Mouse (Mus musculus) E14TG2a.4 (cell line): ENCODE data around the gene Gfod2.

Experiments
- H3K27me3 ChIP-seq: 2 replicates; pipeline ENCODE4 v1.6.1; 2014; ENCODE audit warnings: low read length, control low read depth; ENCODE audit not compliant: insufficient read depth
- H3K36me3 ChIP-seq: 2 replicates; pipeline ENCODE4 v1.6.1; 2014; ENCODE audit warnings: low read length, control low read depth; ENCODE audit not compliant: insufficient read depth
- H3K4me1 ChIP-seq: replicated peaks from 2 replicates; pipeline ENCODE4 v1.6.1; 2014; ENCODE audit warnings: low read depth, low read length, control low read depth
- H3K4me3 ChIP-seq: replicated peaks from 2 replicates; pipeline ENCODE4 v1.5.1; 2014; ENCODE audit warnings: mild to moderate bottlenecking, low read length
- H3K9me3 ChIP-seq: 2 replicates; pipeline ENCODE4 v1.6.1; 2014; ENCODE audit warnings: low read length, control low read depth
- CTCF ChIP-seq: conservative IDR thresholded peaks from 2 replicates; pipeline ENCODE4 v1.5.1; 2014; ENCODE audit warnings: low read length
- NANOG ChIP-seq: IDR thresholded peaks from 2 replicates; pipeline ENCODE4 v1.6.1; 2014; ENCODE audit warnings: borderline replicate concordance, low read length, mixed read lengths
- POU5F1 ChIP-seq: IDR thresholded peaks from 2 replicates; pipeline ENCODE4 v1.6.1; 2014; ENCODE audit warnings: low read length, borderline replicate concordance

Gene Gfod2

GRCm38 (mm10) chr8:105795785-105796184, 37.3 kb upstream of the Gfod2 start:
- Histone ChIP-seq H3K27me3 (no peaks in the 10 kb centered on the region), H3K36me3 (peaks cover 22% of the 10 kb centered on the region)
- TF ChIP-seq NANOG (no peak), POU5F1 (no peak), CTCF (no peak)

GRCm38 (mm10) chr8:105794009-105794598, 35.6 kb upstream of the Gfod2 start:
- H3K36me3 ChIP-seq = peaks cover 28% of the 10 kb centered on the region
- TF ChIP-seq CTCF (no peak), POU5F1 (no peak), NANOG (no peak)
- no peaks in the 10 kb centered on the region for H3K9me3 ChIP-seq
- H3K27me3 ChIP-seq = no peaks in the 10 kb centered on the region
- peaks cover 33% of the 10 kb centered on the region for H3K4me1 ChIP-seq
- H3K4me3 ChIP-seq = no peak overlapping the region

More at GRCm38 (mm10) chr8:105795785-105796184, 37.3 kb upstream of the Gfod2 start:
- Histone ChIP-seq H3K4me1 (peaks cover 42% of the 10 kb centered on the region), H3K9me3 (no peaks in the 10 kb centered on the region), H3K4me3 (no peak overlapping the region)

- Histone ChIP-seq H3K4me3 (no peak overlapping the region), H3K27me3 (no peaks in the 10 kb centered on the region), H3K9me3 (no peaks in the 10 kb centered on the region), H3K36me3 (peaks cover 28% of the 10 kb centered on the region), H3K4me1 (peaks cover 29% of the 10 kb centered on the region)
- no peak for TF ChIP-seq POU5F1
- TF ChIP-seq NANOG = no peak
- TF ChIP-seq CTCF = no peak
These were observed 34.9 kb upstream of the Gfod2 start for GRCm38 (mm10) chr8:105793331-105793730.

GRCm38 (mm10) chr8:105789626-105790025, 31.2 kb upstream of the Gfod2 start:
- Histone ChIP-seq H3K4me3 (no peak overlapping the region), H3K27me3 (no peaks in the 10 kb centered on the region), H3K36me3 (peaks cover 36% of the 10 kb centered on the region), H3K9me3 (no peaks in the 10 kb centered on the region), H3K4me1 (peaks cover 25% of the 10 kb centered on the region)
- TF ChIP-seq CTCF (no peak), POU5F1 (no peak), NANOG (no peak)

GRCm38 (mm10) chr8:105788927-105789326, 30.5 kb upstream of the Gfod2 start:
- TF ChIP-seq CTCF = no peak
- TF ChIP-seq NANOG = no peak
- TF ChIP-seq POU5F1 = no peak

GRCm38 (mm10) chr8:105788241-105788640, 29.8 kb upstream of the Gfod2 start:
- peaks cover 11% of the 10 kb centered on the region; the same call in 1 of the 2 replicates for H3K4me1 ChIP-seq
- H3K36me3 ChIP-seq = peaks cover 41% of the 10 kb centered on the region
- H3K4me3 ChIP-seq = no peak overlapping the region
- TF ChIP-seq POU5F1 (no peak), CTCF (peak; percentile 93), NANOG (no peak)
- H3K9me3 ChIP-seq = no peaks in the 10 kb centered on the region
- no peaks in the 10 kb centered on the region for H3K27me3 ChIP-seq

More at GRCm38 (mm10) chr8:105788927-105789326, 30.5 kb upstream of the Gfod2 start:
- H3K4me1 ChIP-seq = peaks cover 18% of the 10 kb centered on the region
- H3K4me3 ChIP-seq = no peak overlapping the region
- H3K27me3 ChIP-seq = no peaks in the 10 kb centered on the region
- peaks cover 37% of the 10 kb centered on the region for H3K36me3 ChIP-seq
- no peaks in the 10 kb centered on the region for H3K9me3 ChIP-seq

GRCm38 (mm10) chr8:105780298-105780697, 21.8 kb upstream of the Gfod2 start:
- Histone ChIP-seq H3K4me1 (peaks cover 14% of the 10 kb centered on the region), H3K36me3 (peaks cover 78% of the 10 kb centered on the region), H3K27me3 (no peaks in the 10 kb centered on the region), H3K4me3 (no peak overlapping the region), H3K9me3 (no peaks in the 10 kb centered on the region)
- TF ChIP-seq CTCF (no peak), NANOG (no peak), POU5F1 (no peak)

GRCm38 (mm10) chr8:105777833-105778232, 19.4 kb upstream of the Gfod2 start:
- H3K4me3 ChIP-seq = no peak overlapping the region
- H3K27me3 ChIP-seq = no peaks in the 10 kb centered on the region
- peaks cover 14% of the 10 kb centered on the region for H3K4me1 ChIP-seq
- H3K36me3 ChIP-seq = peaks cover 89% of the 10 kb centered on the region
- H3K9me3 ChIP-seq = no peaks in the 10 kb centered on the region
- TF ChIP-seq CTCF (no peak), POU5F1 (no peak), NANOG (no peak)

- H3K4me1 ChIP-seq = peaks cover 5% of the 10 kb centered on the region
- no peaks in the 10 kb centered on the region for H3K27me3 ChIP-seq
- H3K4me3 ChIP-seq = no peak overlapping the region
- TF ChIP-seq CTCF = no peak
- TF ChIP-seq POU5F1 = no peak
- no peak for TF ChIP-seq NANOG
- H3K36me3 ChIP-seq = peaks cover 90% of the 10 kb centered on the region
- H3K9me3 ChIP-seq = no peaks in the 10 kb centered on the region
These were observed 16.0 kb upstream of the Gfod2 start for GRCm38 (mm10) chr8:105774498-105774897.
